Mouse (Mus musculus) bone marrow macrophage, adult 2 months (primary cell): ENCODE measurements around the gene Zdhhc24.

ENCODE experiments used
- CTCF ChIP-seq: IDR thresholded peaks from 2 replicates; pipeline ENCODE4 v1.5.1; 2012; ENCODE audit warnings: low read depth, mild to moderate bottlenecking, low read length, moderate library complexity
- POLR2A ChIP-seq: IDR thresholded peaks from 2 replicates; pipeline ENCODE4 v1.6.1; 2012; ENCODE audit warnings: mild to moderate bottlenecking, low read depth, low read length, borderline replicate concordance

DNA sequence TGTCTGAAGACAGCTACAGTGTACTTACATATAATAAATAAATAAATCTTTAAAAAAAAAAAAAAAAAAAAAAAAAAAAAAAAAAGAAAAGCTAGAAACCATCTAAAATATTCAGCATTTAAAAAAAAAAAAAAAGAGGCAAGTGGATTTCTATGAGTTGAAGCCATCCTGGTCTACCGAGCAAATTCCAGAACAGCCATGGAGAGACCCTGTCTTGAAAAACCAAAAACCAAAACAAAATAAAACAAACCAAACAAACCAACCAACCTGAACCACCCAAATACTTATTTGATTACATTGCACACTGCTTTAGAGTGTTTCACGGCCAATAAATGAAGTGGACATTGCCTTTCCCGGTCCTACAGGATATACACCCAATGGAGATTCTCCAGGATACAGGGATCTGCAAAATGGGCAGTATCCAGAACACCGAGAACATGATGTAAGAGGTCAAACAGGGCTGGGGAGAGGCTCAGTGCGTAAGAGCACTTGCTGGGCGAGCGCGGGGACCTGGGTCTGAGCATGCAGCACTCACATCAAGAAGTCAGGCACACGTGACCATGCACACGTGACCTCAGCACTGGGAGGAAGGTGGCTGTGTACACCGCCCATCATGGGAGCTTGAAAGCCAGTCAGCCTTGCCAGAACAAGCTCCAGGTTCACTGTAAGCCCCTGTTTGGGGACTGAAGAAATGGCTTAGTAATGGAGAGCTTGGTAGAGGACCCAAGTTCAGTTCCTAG, 46.8 kb downstream of the Zdhhc24 start:
- TF ChIP-seq CTCF: no peak
- TF ChIP-seq POLR2A: no peak
